Mouse (Mus musculus): ENCODE data around the gene Ift74.

GRCm38 (mm10) chr4:94715166-94715565 is 100.9 kb downstream of the Ift74 start:
- TF ChIP-seq CTCF (IDR thresholded peaks at IDR 0.05; ENCODE audit: control insufficient read depth, insufficient read depth, insufficient replicate concordance, low read depth, low read length) (no peak), POLR2A (IDR thresholded peaks at IDR 0.05; ENCODE audit: control insufficient read depth, low read depth, low read length) (no peak)
